Mouse (Mus musculus): Measurements from ENCODE around the gene Slc25a21. TPM values are rescaled to one million over a fixed set of nuclear protein-coding genes. Genes with fewer than 3 reads are reported as not detected.

The Slc25a21 gene
- 1.3 and 1.9 TPM in 2 replicates for polyA plus RNA-seq (2014; fragmentation: Nextera tagmentation; extraction: Ambion mirVana)

DNA sequence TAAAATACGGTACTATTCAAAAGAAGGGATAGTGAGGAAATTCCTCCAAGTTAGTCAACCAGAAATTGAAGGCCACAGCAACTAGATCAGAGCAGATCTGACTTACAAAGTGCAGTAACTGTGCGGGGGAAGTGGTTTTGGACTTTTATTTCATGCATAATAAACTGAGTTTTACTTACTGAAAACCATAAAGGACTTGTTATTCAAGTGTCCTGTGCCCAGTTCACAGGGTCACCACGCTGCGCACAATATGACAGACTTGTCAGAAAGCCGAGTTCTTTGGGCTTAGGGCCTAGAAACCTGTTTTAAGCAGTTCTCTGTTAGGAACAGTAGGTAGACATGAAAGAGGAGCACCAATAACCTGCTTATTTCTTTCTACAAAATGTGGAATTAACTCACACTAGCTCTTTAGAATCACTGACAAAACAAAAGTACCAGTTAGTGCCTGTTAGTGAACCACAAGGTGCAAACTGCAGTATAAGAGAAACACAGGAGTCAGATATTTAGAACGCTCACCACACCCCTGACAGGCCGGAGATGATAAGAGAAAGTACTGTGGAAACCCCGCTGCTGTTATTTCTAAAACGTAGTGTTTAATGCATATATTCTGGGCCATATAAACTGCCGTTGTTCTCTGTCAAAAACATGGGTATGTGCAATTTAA lies at the start of gene Slc25a21:
TSS of gene Slc25a21 (minus strand) at position 110 of the 664 bp plus-strand sequence.
- Histone ChIP-seq H3K27ac (ENCODE audit: low read depth, low read length) (no peak within 1 kb of the TSS), H3K9ac (ENCODE audit: low read length) (peak within 1 kb of the TSS; percentile 50), H3K36me3 (ENCODE audit: control insufficient read depth, insufficient read depth, low read length) (no peaks in the 10 kb centered on the region), H3K4me1 (ENCODE audit: control insufficient read depth, insufficient read depth, low read length) (no peaks in the 10 kb centered on the region), H3K4me2 (ENCODE audit: low read depth) (peak within 1 kb of the TSS; percentile 75), H3K27me3 (ENCODE audit: control insufficient read depth, insufficient read depth, low read length) (no peaks in the 10 kb centered on the region), H3K4me3 (ENCODE audit: low read depth, low read length) (peak within 1 kb of the TSS; percentile 51), H3K9me3 (ENCODE audit: control insufficient read depth, low read length) (no peaks in the 10 kb centered on the region)
- 49% methylated on average over 10 of the region's 10 CpGs for WGBS
- DNase-seq (ENCODE audit: low spot score) (no peak), ATAC-seq (ENCODE audit: insufficient read depth, low FRiP score, low TSS enrichment) (no peak)

DNA sequence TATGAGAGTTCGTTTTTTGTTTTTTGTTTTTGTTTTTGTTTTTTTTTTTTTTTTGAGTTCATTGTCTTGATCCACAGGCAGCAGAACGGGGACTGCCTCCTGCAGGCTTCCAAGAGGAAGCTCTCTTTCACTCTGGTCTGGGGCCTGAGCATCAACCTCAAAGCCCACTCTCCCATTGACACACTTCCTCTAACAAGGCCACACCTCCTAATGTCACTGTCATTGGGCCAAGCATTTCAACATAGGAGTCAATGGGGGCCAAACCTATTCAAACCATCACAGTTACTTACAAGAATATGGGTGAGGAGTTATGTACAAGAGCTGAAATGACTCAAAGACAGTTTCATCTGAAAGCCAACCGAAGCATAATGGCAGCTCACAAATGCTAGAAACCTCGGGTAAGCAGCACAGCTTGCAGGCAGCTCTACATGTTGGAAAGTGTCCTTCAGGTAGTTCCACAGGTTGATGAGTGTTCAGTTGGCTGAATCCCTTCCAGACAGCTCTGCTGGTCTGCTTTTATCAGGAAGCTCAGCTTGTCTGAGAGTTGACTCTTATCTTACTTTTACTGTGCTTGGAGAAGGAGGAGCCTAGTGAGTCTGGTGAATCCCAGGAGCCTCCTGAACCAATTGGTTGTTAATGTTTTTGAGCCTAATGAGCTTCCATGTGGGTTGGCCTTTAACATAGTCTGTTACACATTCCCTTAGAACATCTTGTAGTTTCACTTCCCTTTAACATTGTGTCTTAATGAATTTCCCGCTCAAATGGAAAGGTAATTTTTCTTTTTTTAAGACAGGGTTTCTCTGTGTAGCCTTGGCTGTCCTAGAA lies 46.6 kb upstream of the Slc25a21 start:
- Histone ChIP-seq H3K36me3 (ENCODE audit: control insufficient read depth, insufficient read depth, low read length) (peaks cover 4% of the 10 kb centered on the region), H3K27me3 (ENCODE audit: control insufficient read depth, insufficient read depth, low read length) (no peaks in the 10 kb centered on the region), H3K9ac (ENCODE audit: low read length) (no peak overlapping the region), H3K4me1 (ENCODE audit: control insufficient read depth, insufficient read depth, low read length) (no peaks in the 10 kb centered on the region), H3K4me3 (ENCODE audit: low read depth, low read length) (no peak overlapping the region), H3K27ac (ENCODE audit: low read depth, low read length) (no peak overlapping the region), H3K4me2 (ENCODE audit: low read depth) (no peak overlapping the region), H3K9me3 (ENCODE audit: control insufficient read depth, low read length) (no peaks in the 10 kb centered on the region)
- ATAC-seq (ENCODE audit: insufficient read depth, low FRiP score, low TSS enrichment) = no peak
- 90% methylated on average over 5 of the region's 5 CpGs for WGBS
- no peak for DNase-seq (ENCODE audit: low spot score)

DNA sequence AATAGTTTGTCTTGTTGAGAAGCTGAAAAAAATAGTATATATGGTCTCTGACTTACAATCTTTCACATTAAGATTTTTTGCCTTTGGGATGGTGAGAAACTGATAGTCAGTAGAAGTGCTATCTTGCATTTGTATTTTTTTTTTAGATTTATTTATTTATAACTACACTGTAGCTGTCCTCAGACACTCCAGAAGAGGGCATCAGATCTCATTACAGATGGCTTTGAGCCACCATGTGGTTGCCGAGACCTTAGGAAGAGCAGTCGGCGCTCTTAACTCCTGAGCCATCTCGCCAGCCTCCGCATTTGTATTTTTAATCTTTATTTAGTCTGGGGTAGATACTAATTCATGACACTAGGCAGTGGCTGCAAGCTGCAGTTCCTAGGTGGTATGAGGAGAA lies 36.1 kb upstream of the Slc25a21 start:
- H3K4me1 ChIP-seq (ENCODE audit: control insufficient read depth, insufficient read depth, low read length) = peaks cover 5% of the 10 kb centered on the region; the same call in 1 of the 2 replicates
- no peak for DNase-seq (ENCODE audit: low spot score)
- 88% methylated on average over 5 of the region's 5 CpGs for WGBS
- no peak overlapping the region for H3K27ac ChIP-seq (ENCODE audit: low read depth, low read length)
- H3K4me3 ChIP-seq (ENCODE audit: low read depth, low read length) = no peak overlapping the region
- H3K4me2 ChIP-seq (ENCODE audit: low read depth) = no peak overlapping the region
- H3K9me3 ChIP-seq (ENCODE audit: control insufficient read depth, low read length) = no peaks in the 10 kb centered on the region
- no peak for ATAC-seq (ENCODE audit: insufficient read depth, low FRiP score, low TSS enrichment)
- H3K36me3 ChIP-seq (ENCODE audit: control insufficient read depth, insufficient read depth, low read length) = peaks cover 2% of the 10 kb centered on the region; the same call in 1 of the 2 replicates
- H3K9ac ChIP-seq (ENCODE audit: low read length) = no peak overlapping the region
- no peaks in the 10 kb centered on the region for H3K27me3 ChIP-seq (ENCODE audit: control insufficient read depth, insufficient read depth, low read length)

DNA sequence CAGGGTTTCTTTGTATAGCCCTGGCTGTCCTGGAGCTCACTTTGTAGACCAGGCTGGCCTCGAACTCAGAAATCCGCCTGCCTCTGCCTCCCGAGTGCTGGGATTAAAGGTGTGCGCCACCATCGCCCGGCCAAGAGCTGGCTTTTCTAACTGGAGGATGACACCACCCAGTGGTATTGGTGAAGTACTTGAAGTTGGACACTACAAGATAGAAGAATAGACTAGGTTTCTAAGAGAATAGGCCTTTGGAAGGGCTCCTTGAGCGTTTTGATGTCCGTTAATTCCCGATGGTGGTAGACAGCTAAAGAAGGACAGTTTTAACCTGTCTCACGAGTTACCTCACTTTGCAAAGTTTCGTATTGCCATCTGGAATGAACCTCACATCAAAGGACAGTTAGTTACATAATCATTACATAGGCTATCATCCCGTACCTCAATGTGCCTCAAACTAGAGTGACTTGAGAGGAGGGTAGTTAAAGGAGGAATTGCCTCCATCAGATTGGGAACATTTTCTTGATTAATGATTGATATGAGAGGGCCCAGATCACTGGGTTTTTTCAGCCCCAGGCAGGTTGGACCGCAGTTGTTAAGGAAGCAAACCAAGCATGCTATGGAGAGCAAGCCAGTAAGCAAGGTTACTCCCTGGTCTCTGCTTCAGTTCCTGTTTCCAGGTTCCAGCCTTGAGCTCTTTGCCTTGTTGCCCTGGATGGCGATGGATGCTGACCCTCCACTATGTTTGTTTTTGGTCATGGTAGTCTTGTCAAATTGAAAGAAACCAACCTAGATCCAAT lies 34.0 kb upstream of the Slc25a21 start:
- Histone ChIP-seq H3K4me3 (ENCODE audit: low read depth, low read length) (peak overlapping the region; percentile 76), H3K36me3 (ENCODE audit: control insufficient read depth, insufficient read depth, low read length) (no peaks in the 10 kb centered on the region), H3K27me3 (ENCODE audit: control insufficient read depth, insufficient read depth, low read length) (no peaks in the 10 kb centered on the region), H3K4me2 (ENCODE audit: low read depth) (peak overlapping the region; percentile 63), H3K27ac (ENCODE audit: low read depth, low read length) (no peak overlapping the region), H3K4me1 (ENCODE audit: control insufficient read depth, insufficient read depth, low read length) (peaks cover 5% of the 10 kb centered on the region; the same call in 1 of the 2 replicates), H3K9me3 (ENCODE audit: control insufficient read depth, low read length) (no peaks in the 10 kb centered on the region), H3K9ac (ENCODE audit: low read length) (no peak overlapping the region; the same call in 1 of the 2 replicates)
- DNase-seq (ENCODE audit: low spot score) (peak; percentile 32), ATAC-seq (ENCODE audit: insufficient read depth, low FRiP score, low TSS enrichment) (peak; percentile 16; the same call in 1 of the 2 replicates)
- WGBS = 74% methylated on average over 14 of the region's 14 CpGs

DNA sequence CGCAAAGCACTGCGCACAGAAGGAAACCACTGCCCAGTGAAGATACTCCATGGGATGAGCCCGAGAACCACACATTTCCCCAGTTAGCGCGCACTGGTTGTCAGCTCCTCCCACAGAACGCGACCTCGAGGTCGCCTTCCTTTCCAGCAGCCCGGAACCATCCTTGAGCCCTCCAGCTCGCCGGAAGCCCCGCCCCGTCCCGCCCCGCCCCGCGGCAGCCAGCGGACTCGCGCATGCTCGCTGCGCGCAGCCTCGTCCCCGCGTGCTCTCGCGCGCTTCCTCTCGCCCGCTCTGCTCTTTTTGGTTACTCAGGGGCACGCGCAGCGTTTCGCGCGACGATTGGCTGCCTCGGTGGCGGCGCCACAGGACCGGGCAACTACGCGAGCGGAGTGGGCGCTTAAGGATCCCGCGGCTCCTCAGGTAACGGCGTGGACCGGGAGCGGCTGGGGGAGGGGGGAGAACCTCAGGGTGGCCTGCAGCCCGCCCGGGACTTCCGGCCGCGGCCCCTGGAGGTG lies 33.0 kb upstream of the Slc25a21 start, which contains the start of the genes Prps1l3 and Mipol1:
TSS of gene Prps1l3 (plus strand) at position 221 of the 515 bp plus-strand sequence.
TSS of gene Mipol1 (plus strand) at position 236 of the 515 bp plus-strand sequence.
- Histone ChIP-seq H3K4me1 (ENCODE audit: control insufficient read depth, insufficient read depth, low read length) (peaks cover 5% of the 10 kb centered on the region; the same call in 1 of the 2 replicates), H3K27ac (ENCODE audit: low read depth, low read length) (peak within 1 kb of the TSS; percentile 76), H3K4me3 (ENCODE audit: low read depth, low read length) (peak within 1 kb of the TSS; percentile 76), H3K4me2 (ENCODE audit: low read depth) (peak within 1 kb of the TSS; percentile 63), H3K36me3 (ENCODE audit: control insufficient read depth, insufficient read depth, low read length) (no peaks in the 10 kb centered on the region), H3K9ac (ENCODE audit: low read length) (peak within 1 kb of the TSS; percentile 91), H3K27me3 (ENCODE audit: control insufficient read depth, insufficient read depth, low read length) (no peaks in the 10 kb centered on the region), H3K9me3 (ENCODE audit: control insufficient read depth, low read length) (no peaks in the 10 kb centered on the region)
- DNase-seq (ENCODE audit: low spot score) (peak; percentile 97), ATAC-seq (ENCODE audit: insufficient read depth, low FRiP score, low TSS enrichment) (peak; percentile 95)
- WGBS = 1% methylated on average over 50 of the region's 58 CpGs

DNA sequence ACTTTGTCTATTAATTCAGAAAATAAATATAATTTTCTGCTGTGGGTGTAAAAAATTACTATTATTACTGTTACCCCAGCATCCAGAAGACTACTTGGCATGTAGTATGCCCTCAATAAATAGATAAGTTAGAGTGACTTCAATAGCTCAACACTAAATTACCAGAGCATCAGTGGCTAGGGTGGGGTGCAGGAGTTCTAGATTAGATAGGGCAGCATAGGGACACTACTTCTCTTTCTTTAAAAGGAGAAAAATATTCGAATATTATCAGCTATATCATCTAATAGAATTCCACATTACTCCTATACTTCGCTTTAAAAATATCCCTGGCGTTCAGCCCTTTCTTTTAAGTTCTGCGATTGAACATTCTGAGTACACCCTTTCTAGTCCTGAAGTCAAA lies 32.4 kb upstream of the Slc25a21 start:
- no peak for DNase-seq (ENCODE audit: low spot score)
- Histone ChIP-seq H3K9ac (ENCODE audit: low read length) (peak overlapping the region; percentile 91), H3K36me3 (ENCODE audit: control insufficient read depth, insufficient read depth, low read length) (no peaks in the 10 kb centered on the region), H3K27ac (ENCODE audit: low read depth, low read length) (no peak overlapping the region), H3K27me3 (ENCODE audit: control insufficient read depth, insufficient read depth, low read length) (no peaks in the 10 kb centered on the region), H3K4me2 (ENCODE audit: low read depth) (peak overlapping the region; percentile 63), H3K4me3 (ENCODE audit: low read depth, low read length) (peak overlapping the region; percentile 76), H3K9me3 (ENCODE audit: control insufficient read depth, low read length) (no peaks in the 10 kb centered on the region), H3K4me1 (ENCODE audit: control insufficient read depth, insufficient read depth, low read length) (peaks cover 5% of the 10 kb centered on the region; the same call in 1 of the 2 replicates)
- WGBS = 39% methylated on average over 4 of the region's 4 CpGs
- ATAC-seq (ENCODE audit: insufficient read depth, low FRiP score, low TSS enrichment) = peak; percentile 8; the same call in 1 of the 2 replicates

DNA sequence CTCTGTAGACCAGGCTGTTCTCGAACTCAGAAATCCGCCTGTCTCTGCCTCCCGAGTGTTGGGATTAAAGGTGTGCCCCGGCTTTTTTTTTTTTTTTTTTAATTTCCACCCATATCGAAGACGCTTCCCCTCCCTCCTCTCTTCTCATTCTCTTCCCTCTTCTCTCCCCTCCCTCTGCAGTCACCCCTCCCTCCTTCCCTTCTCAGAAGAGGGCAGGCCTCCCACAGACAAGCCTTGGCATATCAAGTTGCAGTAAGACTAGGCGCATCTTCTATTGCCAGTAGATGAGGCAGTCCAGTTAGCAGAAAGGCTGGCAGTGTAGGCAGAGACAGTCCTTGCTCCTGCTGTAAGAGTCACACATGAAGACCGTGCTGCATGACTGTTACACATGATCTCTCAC lies 30.5 kb upstream of the Slc25a21 start:
- no peak overlapping the region for H3K4me3 ChIP-seq (ENCODE audit: low read depth, low read length)
- no peak overlapping the region for H3K9ac ChIP-seq (ENCODE audit: low read length)
- H3K4me1 ChIP-seq (ENCODE audit: control insufficient read depth, insufficient read depth, low read length) = peaks cover 5% of the 10 kb centered on the region; the same call in 1 of the 2 replicates
- no peak overlapping the region for H3K27ac ChIP-seq (ENCODE audit: low read depth, low read length)
- no peaks in the 10 kb centered on the region for H3K27me3 ChIP-seq (ENCODE audit: control insufficient read depth, insufficient read depth, low read length)
- 88% methylated on average over 4 of the region's 8 CpGs for WGBS
- DNase-seq (ENCODE audit: low spot score) = no peak
- H3K36me3 ChIP-seq (ENCODE audit: control insufficient read depth, insufficient read depth, low read length) = no peaks in the 10 kb centered on the region
- no peaks in the 10 kb centered on the region for H3K9me3 ChIP-seq (ENCODE audit: control insufficient read depth, low read length)
- no peak for ATAC-seq (ENCODE audit: insufficient read depth, low FRiP score, low TSS enrichment)
- H3K4me2 ChIP-seq (ENCODE audit: low read depth) = no peak overlapping the region

DNA sequence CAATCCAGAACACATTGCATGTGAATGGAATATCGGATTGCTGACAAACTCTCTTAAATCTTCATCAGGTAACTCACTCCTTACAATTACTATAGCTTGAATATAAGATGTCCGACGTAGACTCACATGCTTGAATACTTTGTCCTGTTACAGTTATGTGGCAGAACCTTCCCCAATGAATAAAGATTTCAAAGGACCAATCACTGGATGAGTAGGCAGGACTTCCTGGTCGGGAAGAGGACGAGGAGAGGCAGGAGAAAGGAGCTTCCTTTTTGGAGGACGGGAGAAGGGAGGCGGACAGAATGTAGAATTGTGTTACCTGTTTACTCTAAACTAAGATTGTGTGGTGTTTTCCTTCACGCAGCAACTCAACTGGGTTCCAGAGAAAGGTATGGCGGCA lies 29.1 kb upstream of the Slc25a21 start:
- no peak for ATAC-seq (ENCODE audit: insufficient read depth, low FRiP score, low TSS enrichment)
- Histone ChIP-seq H3K4me3 (ENCODE audit: low read depth, low read length) (no peak overlapping the region), H3K9ac (ENCODE audit: low read length) (no peak overlapping the region), H3K4me1 (ENCODE audit: control insufficient read depth, insufficient read depth, low read length) (peaks cover 3% of the 10 kb centered on the region; the same call in 1 of the 2 replicates), H3K27ac (ENCODE audit: low read depth, low read length) (no peak overlapping the region), H3K4me2 (ENCODE audit: low read depth) (no peak overlapping the region), H3K9me3 (ENCODE audit: control insufficient read depth, low read length) (no peaks in the 10 kb centered on the region), H3K36me3 (ENCODE audit: control insufficient read depth, insufficient read depth, low read length) (no peaks in the 10 kb centered on the region), H3K27me3 (ENCODE audit: control insufficient read depth, insufficient read depth, low read length) (no peaks in the 10 kb centered on the region)
- WGBS = 87% methylated on average over 9 of the region's 9 CpGs
- DNase-seq (ENCODE audit: low spot score) = no peak

All from neural tube, embryonic 11.5 days (tissue).